Mouse (Mus musculus): ENCODE measurements around the gene 5730596B20Rik. TPM values are rescaled to one million over a fixed set of nuclear protein-coding genes. Genes with fewer than 3 reads are reported as not detected.

5730596B20Rik gene
- polyA plus RNA-seq, 1 experiment from 2014 or later, result 6.4 TPM

GRCm38 (mm10) chr6:52182030-52182429 is 4.7 kb downstream of the 5730596B20Rik start:
- Histone ChIP-seq H3K27me3 (replicated peaks) (no peaks in the 10 kb centered on the region), H3K9me3 (no peaks in the 10 kb centered on the region), H3K36me3 (peaks cover 14% of the 10 kb centered on the region), H3K27ac (no peak overlapping the region), H3K4me1 (peaks cover 98% of the 10 kb centered on the region), H3K4me2 (replicated peaks) (peak overlapping the region; percentile 99), H3K9ac (0 out of 2 replicates have a peak overlapping the region, but pooled peaks have one; percentile 4), H3K4me3 (no peak overlapping the region)
- WGBS, result 16% methylated on average over 2 of the region's 2 CpGs
- ATAC-seq (ENCODE audit: low FRiP score, low read depth), result no peak

DNA sequence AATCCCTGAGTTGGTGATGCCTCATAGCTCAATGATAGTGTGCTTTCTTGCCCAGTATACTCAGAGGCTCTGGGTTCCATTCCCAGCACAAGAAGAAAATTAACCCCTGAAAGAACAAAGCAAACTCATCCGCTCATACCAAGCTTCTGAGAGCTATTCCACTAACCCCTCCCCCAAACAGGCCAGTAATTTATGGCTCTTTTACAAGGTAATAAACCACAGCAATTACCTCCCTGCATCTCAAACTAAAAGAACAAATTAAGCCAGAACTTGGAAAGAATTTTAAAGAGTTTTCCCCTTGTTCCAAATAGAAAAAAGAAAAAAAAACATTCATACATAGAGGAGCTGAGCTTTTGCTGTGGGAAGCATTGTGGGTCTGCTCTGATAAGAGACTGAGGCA is 5.5 kb downstream of the 5730596B20Rik start:
- H3K9ac ChIP-seq, result peak overlapping the region; percentile 33; the same call in 1 of the 2 replicates
- H3K27ac ChIP-seq, result peak overlapping the region; percentile 77; the same call in 1 of the 2 replicates
- H3K9me3 ChIP-seq, result no peaks in the 10 kb centered on the region
- 21% methylated on average over 1 of the region's 1 CpGs for WGBS
- H3K36me3 ChIP-seq, result peaks cover 14% of the 10 kb centered on the region
- peaks cover 98% of the 10 kb centered on the region for H3K4me1 ChIP-seq
- no peak for ATAC-seq (ENCODE audit: low FRiP score, low read depth)
- peak overlapping the region; percentile 99 for H3K4me2 ChIP-seq (replicated peaks)
- no peak overlapping the region for H3K4me3 ChIP-seq
- H3K27me3 ChIP-seq (replicated peaks), result no peaks in the 10 kb centered on the region

DNA sequence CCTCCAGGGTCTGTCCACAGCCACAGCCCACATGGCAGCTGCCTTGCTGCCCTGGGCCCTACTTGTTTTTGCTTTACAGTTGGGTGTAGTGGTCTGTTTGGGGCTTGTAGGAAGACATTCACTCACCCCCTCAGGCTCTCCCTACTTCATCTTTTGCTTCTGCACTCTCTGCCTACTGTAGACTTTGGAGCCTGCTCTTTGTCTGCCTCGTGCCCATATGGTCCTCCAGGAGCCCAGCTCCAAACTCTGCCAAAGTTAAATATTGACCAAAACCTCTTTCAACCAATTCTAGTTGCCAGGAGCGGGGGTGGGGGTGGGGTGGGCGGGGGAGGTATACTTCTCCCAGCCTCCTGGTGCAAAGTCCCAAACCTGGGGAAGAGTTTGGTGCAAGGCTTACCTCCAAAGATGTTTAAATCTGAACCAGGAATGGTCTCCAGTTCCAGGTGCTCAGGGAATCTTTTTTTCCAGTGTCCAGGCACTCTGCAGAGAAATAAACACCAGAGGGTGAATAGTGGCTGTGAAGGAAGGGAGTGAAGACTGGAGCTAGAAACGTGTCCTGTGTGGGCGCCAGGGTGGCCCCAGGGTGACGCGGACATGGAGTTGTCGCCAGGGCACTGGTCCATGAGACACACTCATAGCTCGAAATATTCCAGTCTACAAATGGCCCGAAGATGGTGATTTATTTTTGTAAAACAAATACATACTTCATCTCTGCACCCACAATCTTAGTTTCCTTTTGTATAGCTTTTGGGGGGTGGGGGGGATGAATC is 6.2 kb downstream of the 5730596B20Rik start:
- Histone ChIP-seq H3K27me3 (replicated peaks) (no peaks in the 10 kb centered on the region), H3K27ac (peak overlapping the region; percentile 77), H3K9me3 (no peaks in the 10 kb centered on the region), H3K4me2 (replicated peaks) (peak overlapping the region; percentile 99), H3K4me3 (no peak overlapping the region), H3K9ac (peak overlapping the region; percentile 33), H3K4me1 (peaks cover 99% of the 10 kb centered on the region), H3K36me3 (peaks cover 14% of the 10 kb centered on the region)
- ATAC-seq (ENCODE audit: low FRiP score, low read depth), result no peak
- WGBS, result 10% methylated on average over 10 of the region's 10 CpGs

DNA sequence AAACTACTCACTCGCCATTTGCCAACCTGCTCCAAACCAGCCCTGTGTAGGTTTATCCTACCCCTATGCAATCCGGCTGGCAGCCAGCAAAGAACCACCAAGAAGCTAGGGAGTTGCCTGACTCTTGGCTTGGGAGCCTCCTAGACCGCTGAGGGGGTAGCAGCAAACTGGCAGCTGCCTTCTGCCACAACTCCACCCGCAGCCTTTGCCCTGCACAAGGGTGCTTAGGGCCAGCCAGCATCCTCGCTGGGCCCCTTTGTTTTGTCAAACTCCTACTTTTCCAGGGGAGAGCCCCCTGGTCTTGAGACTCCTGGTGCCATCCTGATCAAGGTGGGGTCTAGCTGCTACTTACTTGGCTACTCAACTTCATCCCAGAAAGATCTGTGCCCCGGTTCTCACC is 7.4 kb downstream of the 5730596B20Rik start:
- Histone ChIP-seq H3K4me2 (replicated peaks) (peak overlapping the region; percentile 99), H3K27ac (peak overlapping the region; percentile 77), H3K36me3 (peaks cover 23% of the 10 kb centered on the region), H3K9me3 (no peaks in the 10 kb centered on the region), H3K9ac (peak overlapping the region; percentile 33), H3K4me1 (peaks cover 99% of the 10 kb centered on the region), H3K27me3 (replicated peaks) (no peaks in the 10 kb centered on the region), H3K4me3 (peak overlapping the region; percentile 9; the same call in 1 of the 2 replicates)
- WGBS, result 4% methylated on average over 6 of the region's 6 CpGs
- no peak for ATAC-seq (ENCODE audit: low FRiP score, low read depth)

GRCm38 (mm10) chr6:52185222-52185621 is 7.9 kb downstream of the 5730596B20Rik start:
- Histone ChIP-seq H3K27ac (peak overlapping the region; percentile 77), H3K9me3 (no peaks in the 10 kb centered on the region), H3K4me3 (peak overlapping the region; percentile 13), H3K27me3 (replicated peaks) (no peaks in the 10 kb centered on the region), H3K36me3 (peaks cover 27% of the 10 kb centered on the region), H3K9ac (peak overlapping the region; percentile 39), H3K4me1 (peaks cover 99% of the 10 kb centered on the region), H3K4me2 (replicated peaks) (peak overlapping the region; percentile 99)
- under 1% methylated on average over 19 of the region's 19 CpGs for WGBS
- no peak for ATAC-seq (ENCODE audit: low FRiP score, low read depth)

- peaks cover 99% of the 10 kb centered on the region for H3K4me1 ChIP-seq
- peak overlapping the region; percentile 39 for H3K9ac ChIP-seq
- no peak for ATAC-seq (ENCODE audit: low FRiP score, low read depth)
Measured at GRCm38 (mm10) chr6:52185834-52186233, 8.5 kb downstream of the 5730596B20Rik start.

GRCm38 (mm10) chr6:52186500-52186899 is 9.2 kb downstream of the 5730596B20Rik start:
- peak overlapping the region; percentile 99 for H3K4me2 ChIP-seq (replicated peaks)
- H3K9ac ChIP-seq, result no peak overlapping the region
- WGBS, result 27% methylated on average over 1 of the region's 1 CpGs

More at GRCm38 (mm10) chr6:52185834-52186233, 8.5 kb downstream of the 5730596B20Rik start:
- Histone ChIP-seq H3K27ac (peak overlapping the region; percentile 77), H3K27me3 (replicated peaks) (no peaks in the 10 kb centered on the region), H3K9me3 (no peaks in the 10 kb centered on the region), H3K36me3 (peaks cover 27% of the 10 kb centered on the region), H3K4me3 (peak overlapping the region; percentile 13; the same call in 1 of the 2 replicates), H3K4me2 (replicated peaks) (peak overlapping the region; percentile 99)
- 11% methylated on average over 3 of the region's 3 CpGs for WGBS

GRCm38 (mm10) chr6:52189172-52189591 is 11.9 kb downstream of the 5730596B20Rik start:
- Histone ChIP-seq H3K9ac (peak overlapping the region; percentile 100), H3K27me3 (replicated peaks) (no peaks in the 10 kb centered on the region)

More at GRCm38 (mm10) chr6:52186500-52186899, 9.2 kb downstream of the 5730596B20Rik start:
- ATAC-seq (ENCODE audit: low FRiP score, low read depth), result no peak
- no peaks in the 10 kb centered on the region for H3K9me3 ChIP-seq
- H3K27me3 ChIP-seq (replicated peaks), result no peaks in the 10 kb centered on the region
- peak overlapping the region; percentile 68 for H3K27ac ChIP-seq
- peaks cover 98% of the 10 kb centered on the region for H3K4me1 ChIP-seq
- peaks cover 20% of the 10 kb centered on the region for H3K36me3 ChIP-seq
- no peak overlapping the region for H3K4me3 ChIP-seq

GRCm38 (mm10) chr6:52189909-52190308 is 12.6 kb downstream of the 5730596B20Rik start:
- Histone ChIP-seq H3K4me2 (replicated peaks) (peak overlapping the region; percentile 99), H3K4me1 (peaks cover 93% of the 10 kb centered on the region), H3K27ac (peak overlapping the region; percentile 100), H3K27me3 (replicated peaks) (no peaks in the 10 kb centered on the region), H3K9ac (peak overlapping the region; percentile 100), H3K9me3 (no peaks in the 10 kb centered on the region), H3K36me3 (peaks cover 13% of the 10 kb centered on the region), H3K4me3 (peak overlapping the region; percentile 76)
- 7% methylated on average over 8 of the region's 8 CpGs for WGBS
- no peak for ATAC-seq (ENCODE audit: low FRiP score, low read depth)

More at GRCm38 (mm10) chr6:52189172-52189591, 11.9 kb downstream of the 5730596B20Rik start:
- H3K9me3 ChIP-seq, result no peaks in the 10 kb centered on the region
- H3K36me3 ChIP-seq, result peaks cover 13% of the 10 kb centered on the region
- peak overlapping the region; percentile 99 for H3K4me2 ChIP-seq (replicated peaks)
- H3K4me3 ChIP-seq, result peak overlapping the region; percentile 76
- peak overlapping the region; percentile 100 for H3K27ac ChIP-seq
- 15% methylated on average over 5 of the region's 5 CpGs for WGBS
- peaks cover 93% of the 10 kb centered on the region for H3K4me1 ChIP-seq
- ATAC-seq (ENCODE audit: low FRiP score, low read depth), result no peak

DNA sequence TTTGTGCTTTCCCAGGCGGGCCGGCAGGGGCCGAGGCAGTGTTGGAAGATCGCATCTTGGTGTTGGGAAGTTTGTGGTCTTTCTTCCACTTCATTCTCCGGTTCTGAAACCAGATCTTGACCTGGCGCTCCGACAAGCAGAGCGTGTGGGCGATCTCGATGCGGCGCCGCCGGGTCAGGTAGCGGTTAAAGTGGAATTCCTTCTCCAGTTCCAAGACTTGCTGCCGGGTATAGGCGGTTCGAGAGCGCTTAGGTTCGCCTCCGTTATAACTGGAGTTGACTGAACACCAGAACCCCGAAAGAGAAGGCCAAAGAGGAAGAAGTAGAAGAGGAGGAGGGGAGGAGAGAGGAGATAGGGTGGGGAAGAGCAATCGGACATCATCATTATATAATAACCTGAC is 13.1 kb downstream of the 5730596B20Rik start:
- H3K4me2 ChIP-seq (replicated peaks), result peak overlapping the region; percentile 99
- H3K9me3 ChIP-seq, result no peaks in the 10 kb centered on the region
- H3K27me3 ChIP-seq (replicated peaks), result no peaks in the 10 kb centered on the region
- under 1% methylated on average over 23 of the region's 23 CpGs for WGBS
- 0 out of 2 replicates have a peak, but pooled peaks have one; percentile 8 for ATAC-seq (ENCODE audit: low FRiP score, low read depth)
- H3K4me3 ChIP-seq, result peak overlapping the region; percentile 76
- peaks cover 91% of the 10 kb centered on the region for H3K4me1 ChIP-seq
- H3K27ac ChIP-seq, result peak overlapping the region; percentile 100
- peaks cover 13% of the 10 kb centered on the region for H3K36me3 ChIP-seq
- peak overlapping the region; percentile 100 for H3K9ac ChIP-seq

- Histone ChIP-seq H3K4me1 (peaks cover 90% of the 10 kb centered on the region), H3K27ac (peak within 1 kb of the TSS; percentile 100), H3K4me2 (replicated peaks) (peak within 1 kb of the TSS; percentile 99), H3K27me3 (replicated peaks) (no peaks in the 10 kb centered on the region), H3K9ac (peak within 1 kb of the TSS; percentile 100), H3K4me3 (peak within 1 kb of the TSS; percentile 76), H3K36me3 (peaks cover 13% of the 10 kb centered on the region), H3K9me3 (no peaks in the 10 kb centered on the region)
- WGBS, result under 1% methylated on average over 77 of the region's 102 CpGs
- ATAC-seq (ENCODE audit: low FRiP score, low read depth), result peak; percentile 84
Measured at GRCm38 (mm10) chr6:52190906-52191810, 13.9 kb downstream of the 5730596B20Rik start, which contains the start of gene Hoxa4. Gene Hoxa4 (minus strand): TSS chr6:52191753.

All from neural tube, embryonic 12.5 days (tissue).